Mouse (Mus musculus) ovary, postnatal 14 days (tissue): ENCODE results near the gene Ezr.
A peak's percentile ranks its signal among the peaks of the same experiment; 100 is the strongest.
"Not testable (repeated sequence)": the region's sequence is repeated elsewhere in the genome, so short reads cannot be mapped to it uniquely, and the experiment has no call there.

ENCODE experiments used
- DNase-seq: peaks from one replicate; pipeline ENCODE4 v3.0.0; 2022; ENCODE audit warnings: low spot score

The Ezr gene

DNA sequence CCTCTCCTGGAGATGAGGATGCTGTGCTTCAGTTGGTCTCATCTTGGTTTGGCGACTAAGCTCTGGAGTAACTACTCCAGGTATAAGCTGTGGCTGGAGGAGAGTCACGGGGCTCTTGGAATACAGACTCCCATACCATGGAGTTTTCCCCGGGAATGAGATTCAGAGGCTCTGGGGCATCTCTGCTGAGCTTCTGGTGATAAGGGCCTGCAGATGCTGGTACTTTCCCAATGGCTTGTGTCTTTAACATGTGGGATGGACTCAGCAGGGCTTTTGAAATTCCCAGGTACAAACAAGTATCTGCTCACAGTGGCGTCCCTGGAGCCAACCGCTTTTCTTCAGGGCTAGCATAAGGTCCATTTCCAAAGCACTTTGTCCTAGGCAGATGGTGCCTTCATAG, 75.2 kb downstream of the Ezr start:
- DNase-seq = not testable (repeated sequence)

DNA sequence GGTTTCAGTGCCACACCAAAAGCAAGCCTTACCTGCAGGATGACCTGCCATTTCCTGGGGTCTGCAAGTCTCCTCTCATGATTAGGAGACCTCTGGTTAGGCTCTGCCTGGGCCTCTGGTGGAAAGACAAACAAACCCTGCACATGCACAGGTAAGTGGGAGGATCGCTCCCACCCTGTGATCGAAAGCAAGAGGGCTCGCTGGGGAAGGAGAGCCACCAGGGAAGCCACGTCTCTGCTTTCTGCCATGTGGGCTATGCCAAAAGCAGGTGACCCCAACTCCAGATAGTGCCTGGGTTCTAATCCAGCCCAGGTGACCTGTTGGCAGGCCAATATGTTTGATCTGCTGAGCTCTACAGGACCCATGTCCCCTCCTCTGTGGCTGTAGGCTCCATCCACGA, 76.1 kb downstream of the Ezr start:
- DNase-seq = not testable (repeated sequence)

DNA sequence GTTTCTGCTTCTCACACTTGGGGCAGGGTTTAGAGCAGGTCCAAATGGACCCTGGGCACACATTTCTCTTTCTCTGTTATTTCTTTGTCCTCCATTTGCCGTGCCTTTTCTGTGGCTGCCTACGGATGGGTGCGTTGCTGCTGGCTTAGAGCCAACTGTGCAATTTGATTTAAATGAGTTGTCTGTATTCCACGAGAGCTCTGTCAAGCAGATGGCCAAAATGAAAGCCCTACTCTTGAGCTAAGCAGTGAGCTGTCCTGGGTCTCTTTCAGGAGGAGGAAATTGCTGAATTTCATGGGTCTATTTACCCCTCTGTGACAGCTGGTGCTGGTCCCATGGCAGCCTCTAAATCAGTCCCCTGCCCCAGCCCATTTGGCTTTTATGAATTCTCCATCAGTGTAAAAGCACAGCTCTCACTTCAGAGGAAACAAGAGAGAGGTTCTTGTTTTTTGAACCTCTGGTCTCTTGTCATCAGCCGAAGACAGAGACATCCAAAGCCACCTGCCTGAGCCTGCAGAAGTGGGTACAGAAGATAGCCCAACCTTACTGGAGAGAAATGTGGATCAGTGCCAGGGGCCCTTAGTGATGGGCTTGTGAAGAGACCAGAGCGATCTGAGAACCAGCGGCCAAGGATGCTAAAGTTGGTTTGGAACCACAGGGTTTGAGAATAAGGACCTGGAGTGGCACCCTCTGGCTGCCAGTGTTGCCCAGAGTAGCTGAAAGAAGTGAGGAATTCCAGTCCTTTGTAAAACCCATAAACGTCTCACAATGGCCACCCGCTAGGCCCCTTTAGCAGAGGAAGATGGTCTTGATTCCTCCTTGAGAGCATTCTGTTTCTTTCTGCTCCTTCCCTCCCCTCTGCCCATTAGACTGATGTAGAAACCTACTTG, 79.0 kb downstream of the Ezr start:
- DNase-seq = not testable (repeated sequence)

DNA sequence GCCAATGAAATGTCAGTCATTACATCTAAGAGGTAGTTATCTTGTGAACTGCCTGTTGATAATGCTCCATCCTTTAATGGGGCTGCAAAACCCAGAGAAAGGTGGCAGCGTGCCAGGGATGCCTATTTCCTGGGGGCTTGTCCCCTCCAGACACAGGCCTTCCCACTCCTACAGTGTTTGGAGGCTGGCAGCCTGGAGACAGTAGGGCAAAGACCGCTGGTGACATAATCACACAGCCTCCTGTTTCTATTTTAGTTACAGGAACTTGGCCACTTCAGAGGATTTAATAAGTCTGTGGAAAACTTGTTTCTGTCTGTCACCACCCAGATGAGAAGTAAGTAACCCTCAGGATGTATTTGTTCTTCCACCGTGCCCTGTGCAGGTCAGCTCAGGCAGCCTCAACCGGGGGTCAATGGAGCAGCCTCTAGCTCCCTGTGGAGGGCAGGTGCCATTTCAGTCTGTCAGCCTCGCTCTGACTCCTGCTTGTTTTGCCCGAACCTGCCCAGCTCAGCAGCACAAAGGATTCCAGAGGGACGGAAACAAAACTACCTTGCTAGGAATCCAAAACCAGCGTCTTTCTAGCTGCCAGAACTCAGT, 79.9 kb downstream of the Ezr start:
- DNase-seq = not testable (repeated sequence)

DNA sequence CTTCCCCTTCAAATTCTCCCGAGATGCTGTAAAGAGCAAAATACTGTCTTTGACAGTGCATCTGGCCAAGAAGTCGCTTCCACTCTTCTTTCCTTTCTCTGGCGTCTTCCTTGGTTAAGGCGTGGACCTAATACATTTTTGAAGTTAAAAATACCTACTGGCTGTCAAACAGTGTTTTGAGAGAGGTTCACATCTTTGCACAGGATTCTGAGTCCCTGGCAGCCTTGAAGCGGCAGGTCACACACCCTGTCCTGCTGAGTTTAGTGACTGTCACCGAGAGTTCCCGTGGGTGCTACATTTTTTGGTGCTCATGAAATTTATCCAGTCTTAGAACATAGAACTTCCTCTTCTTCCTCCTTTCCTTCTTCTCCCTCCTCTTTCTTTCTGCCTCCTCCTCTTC, 82.5 kb downstream of the Ezr start:
- DNase-seq = not testable (repeated sequence)

DNA sequence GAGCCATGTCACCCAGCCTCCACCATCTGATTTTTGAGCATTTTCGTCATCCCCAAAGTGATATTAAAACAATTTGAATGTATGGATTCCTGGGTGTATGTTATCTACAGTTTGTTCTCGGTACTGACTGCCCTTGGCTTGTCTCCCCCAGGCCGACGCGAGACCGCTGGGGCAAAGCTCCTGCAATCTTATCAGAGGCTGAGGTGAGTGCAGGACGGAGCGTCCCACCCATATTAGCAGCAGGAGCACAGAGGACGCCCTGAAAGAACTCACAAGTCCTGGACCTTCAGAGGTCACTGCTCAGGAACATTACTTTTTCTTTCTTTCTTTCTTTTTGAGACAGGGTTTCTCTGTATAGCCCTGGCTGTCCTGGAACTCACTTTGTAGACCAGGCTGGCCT, 83.1 kb downstream of the Ezr start:
- DNase-seq = not testable (repeated sequence)

DNA sequence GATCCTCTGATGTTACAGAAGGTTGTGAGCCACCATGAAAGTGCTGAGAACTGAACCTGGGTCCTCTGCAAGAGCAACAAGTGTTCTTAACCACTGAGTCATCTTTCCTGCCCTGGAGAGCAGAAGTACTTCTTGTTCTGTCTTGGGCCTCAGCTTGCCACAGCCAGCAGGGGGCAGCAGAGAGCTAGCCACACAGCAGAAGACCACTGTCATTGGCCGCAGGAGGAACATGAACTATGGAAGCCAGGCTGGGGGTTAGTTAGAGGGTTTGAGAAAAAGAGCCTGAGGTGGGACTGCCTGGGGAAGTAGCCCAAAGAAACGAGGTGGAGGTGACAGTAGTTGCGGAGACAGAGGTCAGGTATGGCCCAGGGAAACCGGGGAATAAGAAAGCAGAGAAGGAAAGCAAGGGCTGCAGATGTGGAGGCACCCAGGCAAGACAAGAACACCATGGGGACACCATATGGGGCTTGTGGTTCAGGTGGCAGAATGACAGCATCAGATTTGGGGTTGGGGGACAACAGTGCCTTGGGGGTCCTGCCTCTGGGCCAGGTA, 85.3 kb downstream of the Ezr start:
- DNase-seq = peak; percentile 43

DNA sequence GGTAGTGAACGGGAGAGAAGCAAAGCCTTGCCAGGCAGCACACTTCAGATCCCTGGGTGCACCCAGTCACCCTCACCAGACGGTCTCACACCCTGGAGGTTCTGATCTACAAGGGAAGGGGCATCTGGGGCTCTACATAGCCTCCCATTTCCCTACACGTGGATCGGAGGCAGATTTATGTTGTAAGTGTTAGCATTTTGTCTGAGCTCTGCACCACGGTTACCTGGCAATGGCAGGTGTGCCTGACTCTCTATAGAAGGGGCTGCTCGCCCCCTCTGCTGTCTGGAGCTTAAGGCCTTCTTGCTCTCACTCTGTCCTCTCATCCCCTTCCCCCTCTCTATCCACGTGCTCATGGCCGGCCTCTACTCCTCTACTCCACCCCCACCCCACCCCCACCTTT, 86.1 kb downstream of the Ezr start:
- not testable (repeated sequence) for DNase-seq

DNA sequence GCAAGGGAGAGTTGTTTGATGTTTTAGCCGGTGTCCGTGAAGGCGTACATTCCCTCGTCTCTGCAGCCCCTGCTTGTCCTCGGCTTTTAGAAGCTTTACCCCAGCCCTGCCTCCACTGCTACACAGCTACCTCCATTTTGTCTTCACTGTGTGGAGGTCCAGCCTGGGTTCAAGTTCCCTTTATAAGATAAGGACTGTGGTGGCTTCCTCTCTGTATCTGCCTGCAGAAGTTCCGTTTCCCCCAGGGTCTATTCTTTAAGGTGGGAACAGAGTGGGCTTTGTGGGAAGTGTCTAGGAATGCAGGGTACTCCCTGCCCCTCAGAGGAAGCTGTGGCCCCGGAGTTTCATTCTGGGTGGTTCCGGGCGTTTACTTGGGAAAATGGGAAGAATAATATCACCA, 86.9 kb downstream of the Ezr start:
- not testable (repeated sequence) for DNase-seq

DNA sequence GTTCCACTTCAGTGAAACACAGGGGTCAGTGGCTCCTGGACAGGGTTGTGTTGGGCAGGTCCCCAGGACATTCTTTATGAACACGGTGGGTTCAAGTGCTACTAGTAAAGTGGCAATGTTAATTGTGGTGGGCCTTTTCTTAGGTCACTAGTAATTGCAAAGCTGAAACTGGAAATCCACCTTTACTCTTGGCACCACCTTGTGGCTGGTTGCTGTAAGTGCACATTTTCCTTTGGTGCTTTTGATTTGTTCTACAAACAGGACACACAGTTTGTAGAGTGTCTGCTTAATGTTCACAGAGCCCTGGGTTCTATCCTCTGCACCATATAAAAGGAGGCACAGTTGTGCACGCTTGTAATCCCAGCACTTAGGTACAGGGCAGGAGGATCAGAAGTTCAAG, 91.0 kb downstream of the Ezr start:
- peak; percentile 95 for DNase-seq

DNA sequence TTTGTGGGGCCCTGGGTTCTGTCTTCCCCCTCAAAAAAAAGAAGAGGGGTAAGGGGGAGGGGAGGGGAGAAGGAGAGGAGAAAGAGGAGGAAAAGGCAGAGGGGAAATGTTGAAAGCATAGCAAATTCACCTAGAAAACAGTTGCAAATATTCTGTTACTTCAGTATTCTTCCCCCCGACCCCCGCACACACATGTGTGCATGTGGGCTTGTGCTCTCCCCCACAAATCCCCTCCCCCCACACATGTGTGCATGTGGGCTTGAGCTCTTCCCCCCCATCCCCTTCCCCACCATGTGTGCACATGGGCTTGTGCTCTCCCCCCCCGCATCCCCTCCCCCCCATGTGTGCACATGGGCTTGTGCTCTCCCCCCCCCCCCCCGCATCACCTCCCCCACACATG, 93.2 kb downstream of the Ezr start:
- not testable (repeated sequence) for DNase-seq
